Mouse (Mus musculus) T-helper 17 cell (primary cell): ENCODE results near the gene Dlgap4.

Experiments used
- in situ Hi-C, 2 experiments: fragments of 300-600 bp; cut with MboI, MseI; formaldehyde crosslinking; loops; 1 replicate in 1 of 2; 2 replicates in 1 of 2; pipeline ENCODE4 v1.15.1; 2025; ENCODE audit warnings: high pct_unique_total_duplicates in 2 of 2

Dlgap4 gene

DNA sequence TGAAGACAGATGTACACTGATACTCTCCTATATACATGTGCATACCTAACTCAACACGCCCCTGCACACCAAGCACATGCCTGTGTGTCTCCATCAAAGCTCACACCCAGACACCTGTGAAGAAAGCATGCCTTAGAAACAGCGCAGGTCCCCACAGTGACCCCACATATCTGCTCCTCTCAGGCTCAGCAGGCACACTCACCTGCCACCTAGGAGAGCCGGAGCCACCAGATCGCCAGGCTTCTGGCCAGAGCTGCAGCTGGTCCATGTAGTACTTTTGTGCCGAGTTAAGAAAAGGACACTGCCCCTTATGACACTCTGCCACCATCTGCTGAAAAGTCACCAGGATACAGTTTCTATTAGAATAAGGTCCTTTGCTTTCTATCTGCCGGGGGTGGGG is 103.2 kb downstream of the Dlgap4 start:
- in situ Hi-C loops: no loop called here

- in situ Hi-C loops: no loop called here
These were observed 104.1 kb downstream of the Dlgap4 start for GRCm38 (mm10) chr2:156717320-156718281.

- in situ Hi-C loops: no loop called here
These were observed 105.3 kb downstream of the Dlgap4 start for GRCm38 (mm10) chr2:156718793-156719192.

DNA sequence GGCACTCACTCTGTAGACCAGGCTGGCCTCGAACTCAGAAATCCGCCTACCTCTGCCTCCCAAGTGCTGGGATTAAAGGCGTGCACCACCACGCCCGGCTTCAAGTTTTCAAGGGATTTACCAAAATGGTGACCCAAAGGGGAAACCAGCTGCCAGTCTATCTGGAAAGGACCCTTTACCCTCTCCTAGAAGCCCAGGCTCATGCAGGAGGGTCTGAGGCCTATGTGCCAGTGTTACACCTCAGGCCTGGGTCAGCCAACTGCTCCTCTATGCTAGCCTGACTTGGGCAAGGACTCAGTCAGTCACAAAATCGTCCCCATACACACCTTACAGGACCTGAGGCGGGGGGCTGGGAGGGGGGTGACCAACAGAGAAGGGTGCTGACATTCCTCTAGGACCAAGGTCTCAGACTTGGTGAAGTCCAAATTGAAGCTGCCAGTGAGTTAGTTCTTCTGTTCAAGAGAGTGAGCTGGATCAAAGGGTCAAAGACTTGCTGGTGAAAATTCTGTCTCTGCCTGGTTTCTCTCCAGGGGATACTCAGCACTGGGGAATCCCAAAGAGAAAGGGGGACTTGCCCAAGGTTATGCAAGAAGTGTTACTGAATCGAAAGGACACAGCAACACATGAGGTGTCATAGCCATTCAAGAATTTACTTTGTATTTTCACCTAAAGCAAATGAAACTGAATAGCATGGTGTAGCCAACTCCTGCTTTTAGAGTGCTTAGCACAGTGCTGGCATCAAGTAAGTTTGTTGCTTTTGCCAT is 106.2 kb downstream of the Dlgap4 start:
- in situ Hi-C loops: loop anchor here (10.0 kb wide), 2 partner anchors 1035 to 1535 kb away; partner anchors contain the start of gene Bpi (in 1 of the 2)

GRCm38 (mm10) chr2:156720313-156720674 is 106.8 kb downstream of the Dlgap4 start:
- in situ Hi-C loops: loop anchor here (10.0 kb wide), 2 partner anchors 1035 to 1535 kb away; partner anchors contain the start of gene Bpi (in 1 of the 2)

DNA sequence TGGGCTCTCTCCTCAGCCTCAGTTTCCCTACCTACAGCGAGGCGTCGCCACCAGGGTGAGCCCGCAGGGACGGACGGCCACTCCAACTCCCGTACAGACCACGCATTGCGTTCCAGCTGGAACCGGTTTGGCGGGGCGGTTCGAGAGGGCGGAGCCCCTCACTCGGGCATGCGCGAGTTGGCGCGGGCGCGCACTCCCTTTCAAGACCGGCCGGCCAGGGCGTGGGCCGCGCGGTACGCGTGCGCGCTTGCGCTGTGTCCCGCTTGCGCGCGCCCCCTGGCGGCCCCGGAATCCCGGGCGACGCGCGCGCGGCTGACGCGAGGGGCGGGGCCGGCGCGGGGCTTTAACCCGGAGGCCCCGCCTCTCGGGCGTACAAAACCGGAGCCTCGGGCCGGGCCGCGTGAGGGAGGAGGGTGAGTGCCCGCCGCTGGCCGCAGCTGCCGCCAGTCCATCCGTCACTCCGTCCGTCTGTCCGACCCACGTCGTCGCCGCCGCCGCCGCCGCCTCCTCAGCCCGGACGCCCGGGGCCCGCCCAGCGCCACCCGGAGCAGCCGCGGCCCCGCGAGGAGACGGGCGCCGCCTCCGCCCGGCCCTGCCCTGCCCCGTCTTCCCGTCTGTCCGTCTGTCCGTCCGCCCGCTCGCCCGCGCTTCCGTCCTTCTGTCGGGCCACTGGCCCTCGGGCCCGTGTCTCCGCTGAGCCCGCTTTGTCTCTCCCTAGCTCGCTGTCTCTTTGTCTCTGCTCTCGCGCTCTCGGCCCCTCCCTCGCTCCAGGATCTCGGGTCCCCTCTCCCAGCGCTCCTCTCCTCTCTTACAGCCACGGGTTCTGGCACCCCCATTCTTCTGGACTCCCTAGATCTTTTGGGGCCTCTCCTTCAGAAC is 107.4 kb downstream of the Dlgap4 start:
- in situ Hi-C loops: loop anchor here (10.0 kb wide), 2 partner anchors 1036 to 1534 kb away; partner anchors contain the start of gene Bpi (in 1 of the 2)

- in situ Hi-C loops: loop anchor here (10.0 kb wide), 2 partner anchors 1037 to 1533 kb away; partner anchors contain the start of gene Bpi (in 1 of the 2)
These were observed 108.1 kb downstream of the Dlgap4 start for GRCm38 (mm10) chr2:156721554-156722070.

DNA sequence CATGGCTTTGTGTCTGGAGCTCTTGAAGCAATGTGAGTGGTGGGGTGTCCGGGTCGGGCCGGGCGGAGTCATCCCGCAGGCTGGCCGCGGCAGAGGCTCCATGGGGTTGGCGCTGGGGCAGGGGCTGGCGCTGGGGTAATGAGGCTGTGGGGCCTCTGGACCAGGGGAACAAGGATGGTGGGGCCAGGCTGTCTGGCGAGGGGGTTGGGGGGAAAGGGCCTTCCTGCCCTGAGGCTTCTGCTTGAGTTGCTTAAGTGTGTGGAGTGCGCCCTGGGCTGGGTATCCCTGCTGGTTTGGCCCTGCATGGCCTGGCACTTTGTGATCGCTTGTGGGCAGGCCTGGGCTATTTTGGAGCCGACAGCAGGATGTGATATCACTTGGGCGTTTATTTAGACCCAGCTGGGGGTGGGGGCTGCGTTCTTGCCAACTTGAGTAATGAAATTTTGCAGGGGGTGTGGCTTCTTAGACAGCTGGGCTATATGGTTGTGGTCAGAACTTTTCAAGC is 108.6 kb downstream of the Dlgap4 start:
- in situ Hi-C loops: loop anchor here (10.0 kb wide), 2 partner anchors 1037 to 1533 kb away; partner anchors contain the start of gene Bpi (in 1 of the 2)

DNA sequence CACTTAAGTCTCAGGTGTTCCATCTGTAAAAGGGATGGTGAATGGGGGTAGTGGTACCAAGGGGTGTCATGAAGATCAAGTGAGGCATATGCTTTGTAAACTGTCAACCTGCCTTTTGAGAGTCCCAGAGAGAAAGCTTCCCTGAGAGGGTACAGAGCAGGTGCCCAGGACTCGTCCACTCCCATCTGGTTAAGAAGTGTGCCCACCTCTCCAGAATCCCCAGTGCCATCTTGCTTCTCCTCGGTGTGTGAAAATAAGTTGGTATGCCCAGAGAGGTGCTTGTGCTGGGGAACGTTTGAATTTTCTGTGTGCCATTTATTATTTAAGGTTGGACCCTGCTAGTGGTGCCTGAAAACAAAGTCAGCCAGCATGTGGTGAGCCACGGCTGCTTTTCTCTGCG is 109.2 kb downstream of the Dlgap4 start:
- in situ Hi-C loops: loop anchor here (10.0 kb wide), 2 partner anchors 1038 to 1532 kb away; partner anchors contain the start of gene Bpi (in 1 of the 2)

DNA sequence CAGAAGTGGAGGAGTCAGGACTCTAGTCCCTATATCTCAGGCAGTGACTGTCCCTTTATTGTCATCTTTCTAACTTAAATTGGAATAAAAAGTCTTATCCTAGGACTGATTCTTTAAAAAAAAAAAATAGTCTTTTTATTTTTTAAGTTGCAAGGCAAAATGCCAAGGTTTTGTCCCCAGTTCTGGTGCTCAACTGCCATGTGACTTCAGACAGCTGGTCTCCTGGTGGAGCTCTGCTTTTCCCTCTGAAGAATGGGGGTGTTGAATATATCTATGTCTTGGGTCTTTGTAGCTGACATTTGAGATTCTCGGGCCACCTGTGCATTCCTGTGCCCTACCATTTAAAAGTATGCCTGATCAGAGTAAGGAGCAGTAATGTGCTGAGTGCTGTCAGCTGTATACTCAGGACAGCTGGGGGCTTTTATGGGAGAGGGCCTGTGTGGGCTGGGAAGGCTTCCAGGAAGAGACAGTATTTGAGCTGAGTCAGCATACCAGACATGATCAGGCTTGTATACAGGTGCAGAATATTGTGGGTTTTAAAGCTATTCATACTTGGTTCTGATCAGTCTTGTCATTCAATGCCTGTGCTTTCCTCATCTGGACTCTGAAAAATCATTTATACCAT is 110.5 kb downstream of the Dlgap4 start:
- in situ Hi-C loops: loop anchor here (10.0 kb wide), 2 partner anchors 1039 to 1531 kb away; partner anchors contain the start of gene Bpi (in 1 of the 2)

DNA sequence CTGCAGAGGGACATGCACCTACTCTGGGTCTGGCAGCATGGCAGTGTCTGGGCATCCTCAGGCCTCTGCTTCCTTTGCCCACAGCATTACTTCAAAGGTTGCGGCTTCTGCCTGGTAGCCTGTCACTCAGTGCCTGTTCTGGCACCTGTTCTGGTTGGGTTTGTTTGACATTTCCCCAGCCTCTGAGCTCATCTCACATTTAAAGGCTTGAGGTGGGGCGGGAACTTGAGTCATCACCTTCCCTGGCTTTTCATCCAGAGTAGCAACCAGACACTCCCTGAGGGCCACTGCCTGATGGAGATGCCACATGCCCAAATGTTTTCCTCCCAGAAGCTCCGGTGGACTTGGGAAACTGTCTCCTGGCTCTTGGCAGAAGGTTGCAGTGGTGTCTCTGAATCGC is 111.4 kb downstream of the Dlgap4 start:
- in situ Hi-C loops: loop anchor here (10.0 kb wide), 2 partner anchors 1040 to 1530 kb away; partner anchors contain the start of gene Bpi (in 1 of the 2)

GRCm38 (mm10) chr2:156726344-156726743 is 112.8 kb downstream of the Dlgap4 start:
- in situ Hi-C loops: loop anchor here (10.0 kb wide), 2 partner anchors 1042 to 1528 kb away; partner anchors contain the start of gene Bpi (in 1 of the 2)

- in situ Hi-C loops: loop anchor here (10.0 kb wide), 2 partner anchors 1042 to 1528 kb away; partner anchors contain the start of gene Bpi (in 1 of the 2)
These were observed 113.4 kb downstream of the Dlgap4 start for GRCm38 (mm10) chr2:156726878-156727277.

DNA sequence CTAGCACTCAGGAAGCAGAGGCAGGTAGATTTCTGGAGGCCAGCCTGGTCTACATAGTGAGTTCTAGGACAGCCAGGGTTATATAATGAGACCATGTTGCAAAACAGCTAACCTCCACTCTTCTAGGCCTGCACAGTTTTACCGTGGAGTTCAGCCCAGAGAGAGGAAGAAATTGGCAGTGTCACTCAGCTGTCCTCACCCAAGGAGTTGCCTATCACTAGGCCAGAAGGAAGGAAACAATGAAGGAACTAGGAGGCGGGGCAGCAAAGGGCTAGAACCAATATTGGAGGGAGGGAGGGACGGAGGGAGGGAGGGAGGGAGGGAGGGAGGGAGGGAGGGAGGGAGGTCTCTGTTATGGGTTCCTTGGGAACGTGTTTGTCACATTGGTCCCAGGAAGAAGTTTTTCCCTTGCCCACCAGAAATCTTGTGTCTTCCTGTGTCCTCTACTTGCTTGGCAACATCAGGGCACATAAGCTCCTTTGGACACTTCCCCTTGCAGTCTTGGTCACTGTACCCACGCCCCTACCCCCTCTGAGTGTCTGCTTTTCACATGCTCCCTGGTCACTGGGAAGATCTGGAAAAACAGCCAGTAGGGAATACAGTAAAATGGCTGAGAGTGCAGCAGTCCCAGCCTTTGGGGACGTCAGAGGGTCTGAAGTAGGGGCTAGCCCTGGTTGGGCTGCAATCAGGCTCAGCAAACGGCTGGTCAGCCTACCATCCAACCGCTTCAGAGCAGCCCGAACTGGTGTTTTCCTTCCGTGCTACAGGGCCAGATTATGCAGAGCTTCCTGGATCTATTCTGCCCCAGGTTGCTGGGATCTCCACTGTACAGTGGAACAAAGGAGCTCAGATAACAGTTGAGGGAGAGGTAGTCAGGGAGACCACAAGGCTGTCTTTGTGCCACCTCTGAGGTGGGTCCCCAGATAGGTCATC is 116.3 kb downstream of the Dlgap4 start:
- in situ Hi-C loops: loop anchor here (10.0 kb wide), 2 partner anchors 1045 to 1525 kb away; partner anchors contain the start of gene Bpi (in 1 of the 2)

DNA sequence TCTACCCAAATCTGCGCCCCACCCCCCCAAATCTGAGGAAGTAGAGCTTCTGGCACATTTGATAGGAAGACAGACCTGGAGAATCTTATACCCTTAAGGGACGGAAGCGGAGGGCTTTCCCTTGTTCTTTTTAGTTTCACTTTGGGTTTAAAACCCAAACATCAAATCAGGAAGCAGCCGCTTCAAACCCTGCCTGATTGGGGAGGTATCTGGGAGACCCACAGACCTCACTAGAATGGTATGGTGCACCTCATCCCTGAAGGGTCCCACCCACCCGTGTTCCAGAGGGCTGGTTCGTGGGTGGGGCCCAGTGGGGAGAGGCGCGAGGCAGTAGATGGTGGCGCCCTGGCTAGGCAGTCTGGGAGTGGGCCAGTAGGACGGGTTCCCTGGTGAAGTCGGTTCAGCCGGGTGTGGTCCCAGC is 117.0 kb downstream of the Dlgap4 start:
- in situ Hi-C loops: no loop called here

DNA sequence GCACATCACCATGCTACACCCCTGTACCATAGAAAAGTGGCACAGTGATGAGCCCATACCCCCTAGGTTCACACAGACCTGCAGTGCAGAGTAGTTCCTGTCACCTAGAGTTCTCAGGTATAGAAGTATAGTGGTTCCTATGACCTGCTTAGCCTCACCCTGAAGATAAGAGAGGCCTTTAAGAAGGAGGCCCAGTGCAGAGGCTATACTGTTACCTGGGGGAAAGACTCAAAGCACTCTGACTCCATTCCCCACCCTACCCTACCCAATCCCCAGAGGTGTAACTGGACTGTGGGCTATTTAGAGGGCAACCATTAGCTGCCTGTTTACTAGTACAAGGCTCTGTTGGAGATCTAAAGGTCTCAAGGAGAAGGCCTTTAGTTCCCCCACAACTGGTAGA is 118.1 kb downstream of the Dlgap4 start:
- in situ Hi-C loops: no loop called here

DNA sequence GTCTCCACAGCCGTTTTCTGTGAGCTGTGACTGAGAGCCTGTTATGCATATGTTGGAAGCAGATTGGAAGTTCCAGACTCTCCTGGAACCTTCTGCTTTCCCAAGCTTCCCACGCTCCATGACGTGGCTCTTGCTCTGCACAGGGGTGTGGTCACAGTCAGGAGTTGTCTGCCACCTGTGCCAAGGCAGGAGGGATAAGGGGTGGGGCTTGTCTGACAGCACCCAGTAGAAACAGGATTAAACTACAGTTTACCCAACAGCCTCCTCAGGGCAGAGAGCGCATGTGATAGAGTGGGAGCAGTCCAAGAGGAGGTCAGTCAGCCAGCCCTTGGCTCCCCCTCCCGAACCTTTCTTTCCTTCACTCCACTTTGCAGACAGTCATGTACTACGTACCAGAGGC is 118.6 kb downstream of the Dlgap4 start:
- in situ Hi-C loops: no loop called here

DNA sequence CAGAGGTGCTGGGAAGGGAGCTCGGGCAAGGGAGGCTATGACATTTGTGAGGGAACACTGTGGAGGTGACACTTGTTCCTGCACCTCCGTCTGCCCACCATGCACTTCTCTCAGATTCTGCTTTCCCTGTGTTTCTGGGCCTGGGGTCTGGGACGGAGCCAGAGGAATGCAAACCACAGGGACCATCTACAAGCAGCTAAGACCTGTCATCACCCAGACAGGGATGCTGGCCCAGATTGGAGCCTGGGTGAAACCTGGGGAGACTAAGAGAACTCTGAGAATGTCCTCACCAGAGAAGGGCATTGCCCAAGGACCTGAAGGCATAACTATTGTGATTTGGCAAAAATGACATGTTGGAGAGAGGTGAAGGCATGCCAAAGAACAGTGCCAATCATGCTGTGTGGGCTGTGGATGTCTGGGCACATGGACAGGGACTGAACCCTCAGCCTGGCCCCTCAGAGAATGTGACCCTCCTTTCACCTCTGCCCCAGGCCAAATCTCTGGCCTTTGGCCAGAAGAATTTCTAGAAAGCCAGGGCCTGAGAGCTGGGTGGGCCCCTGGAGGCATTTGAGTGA is 122.3 kb downstream of the Dlgap4 start:
- in situ Hi-C loops: no loop called here
